Mouse (Mus musculus) olfactory bulb, adult 2 months (tissue): ENCODE results near the gene Tcta. TPM values are rescaled to one million over a fixed set of nuclear protein-coding genes. Genes with fewer than 3 reads are reported as not detected.
"Not testable (repeated sequence)": the region's sequence is repeated elsewhere in the genome, so short reads cannot be mapped to it uniquely, and the experiment has no call there.

Experiments used
- H3K27ac ChIP-seq: fragments of 200-500 bp; 2 replicates; pipeline ENCODE4 v1.5.1; 2012; ENCODE audit warnings: low read depth, low read length; ENCODE audit not compliant: insufficient read depth
- H3K4me1 ChIP-seq: fragments of 200-500 bp; 2 replicates; pipeline ENCODE4 v1.6.1; 2012; ENCODE audit warnings: low read length; ENCODE audit not compliant: control insufficient read depth, insufficient read depth
- H3K4me3 ChIP-seq: fragments of 200-500 bp; 2 replicates; pipeline ENCODE4 v1.5.1; 2012; ENCODE audit warnings: mild to moderate bottlenecking, low read depth, low read length, moderate library complexity; ENCODE audit not compliant: insufficient read depth
- CTCF ChIP-seq: fragments of 200-500 bp; IDR thresholded peaks from 2 replicates; pipeline ENCODE4 v1.5.1; 2012; ENCODE audit warnings: low read depth, mild to moderate bottlenecking, low read length, moderate library complexity; ENCODE audit not compliant: insufficient read depth
- POLR2A ChIP-seq: fragments of 200-500 bp; IDR thresholded peaks from 2 replicates; pipeline ENCODE4 v1.6.1; 2012; ENCODE audit warnings: mild to moderate bottlenecking, low read depth, low read length, moderate library complexity; ENCODE audit not compliant: insufficient read depth
- WGBS: fragments of 180-500 bp; shearing (Covaris S2); methylation state at CpG from one replicate; pipeline ENCODE4 v1.1.7; 2018; 5-methylcytosine and 5-hydroxymethylcytosine counted together
- polyA plus RNA-seq: library from polyadenylated mRNA; stranded (reverse); fragments of >200 nt; gene quantifications from 2 replicates; pipeline ENCODE4 v1.2.4, GENCODE M21; 2012; ENCODE audit warnings: low replicate concordance; ENCODE audit not compliant: missing spikeins, insufficient read depth, insufficient read length

Tcta gene
- polyA plus RNA-seq, 1 experiment, result not detected

- H3K4me3 ChIP-seq, result no peak overlapping the region
- TF ChIP-seq POLR2A, result no peak
- TF ChIP-seq CTCF, result no peak
- WGBS, result 24% methylated on average over 8 of the region's 8 CpGs
- 0 out of 2 replicates have a peak, but pooled peaks cover 2% of the 10 kb centered on the region for H3K4me1 ChIP-seq
- H3K27ac ChIP-seq, result no peak overlapping the region
These were observed 25.7 kb downstream of the Tcta start for GRCm38 (mm10) chr9:108280071-108280828.

- no peak overlapping the region for H3K4me3 ChIP-seq
- WGBS, result 74% methylated on average over 10 of the region's 10 CpGs
- H3K4me1 ChIP-seq, result 0 out of 2 replicates have a peak, but pooled peaks cover 2% of the 10 kb centered on the region
- H3K27ac ChIP-seq, result no peak overlapping the region
- no peak for TF ChIP-seq POLR2A
- no peak for TF ChIP-seq CTCF
These were observed 27.1 kb downstream of the Tcta start for GRCm38 (mm10) chr9:108278697-108279450.

- TF ChIP-seq POLR2A, result no peak
- TF ChIP-seq CTCF, result no peak
- H3K4me1 ChIP-seq, result 0 out of 2 replicates have a peak, but pooled peaks cover 2% of the 10 kb centered on the region
- H3K4me3 ChIP-seq, result no peak overlapping the region
- 73% methylated on average over 6 of the region's 6 CpGs for whole genome bisulfite sequencing
- H3K27ac ChIP-seq, result no peak overlapping the region
These were observed 30.7 kb downstream of the Tcta start for GRCm38 (mm10) chr9:108275331-108275659.

- TF ChIP-seq POLR2A (no peak), CTCF (no peak)
- no peak overlapping the region for H3K27ac ChIP-seq
- H3K4me3 ChIP-seq, result no peak overlapping the region
- no peaks in the 10 kb centered on the region for H3K4me1 ChIP-seq
- WGBS, result 81% methylated on average over 5 of the region's 5 CpGs
These were observed 31.3 kb downstream of the Tcta start for GRCm38 (mm10) chr9:108274476-108275330.

GRCm38 (mm10) chr9:108273485-108273884, 32.5 kb downstream of the Tcta start:
- WGBS, result 81% methylated on average over 4 of the region's 4 CpGs
- TF ChIP-seq CTCF (no peak), POLR2A (no peak)
- Histone ChIP-seq H3K4me3 (no peak overlapping the region), H3K4me1 (no peaks in the 10 kb centered on the region), H3K27ac (no peak overlapping the region)

GRCm38 (mm10) chr9:108272691-108273090, 33.3 kb downstream of the Tcta start:
- 79% methylated on average over 5 of the region's 5 CpGs for WGBS
- no peak for TF ChIP-seq CTCF
- TF ChIP-seq POLR2A, result no peak
- Histone ChIP-seq H3K4me3 (no peak overlapping the region), H3K27ac (no peak overlapping the region), H3K4me1 (no peaks in the 10 kb centered on the region)

GRCm38 (mm10) chr9:108271941-108272340, 34.0 kb downstream of the Tcta start:
- H3K4me1 ChIP-seq, result no peaks in the 10 kb centered on the region
- 51% methylated on average over 2 of the region's 2 CpGs for WGBS
- no peak overlapping the region for H3K27ac ChIP-seq
- no peak for TF ChIP-seq CTCF
- TF ChIP-seq POLR2A, result no peak
- H3K4me3 ChIP-seq, result no peak overlapping the region

- 66% methylated on average over 7 of the region's 7 CpGs for WGBS
- not testable (repeated sequence) for H3K4me3 ChIP-seq, H3K27ac ChIP-seq, H3K4me1 ChIP-seq
These were observed 37.3 kb downstream of the Tcta start for GRCm38 (mm10) chr9:108268701-108269100.

- TF ChIP-seq CTCF (no peak), POLR2A (no peak)
- Histone ChIP-seq H3K4me3 (no peak overlapping the region), H3K27ac (no peak overlapping the region), H3K4me1 (no peaks in the 10 kb centered on the region)
- 46% methylated on average over 7 of the region's 7 CpGs for WGBS
These were observed 38.3 kb downstream of the Tcta start for GRCm38 (mm10) chr9:108267691-108268090.
